Mouse (Mus musculus) midbrain, embryonic 14.5 days (tissue): ENCODE measurements around the gene Tuba1c. TPM values are rescaled to one million over a fixed set of nuclear protein-coding genes. Genes with fewer than 3 reads are reported as not detected.

Experiments used
- ATAC-seq: fragments of 200-750 bp; cut with Nextera tagmentation; 2 replicates; pipeline ENCODE4 v1.8.0; 2017; ENCODE audit warnings: moderate number of reproducible peaks, moderate library complexity; ENCODE audit not compliant: low FRiP score, low TSS enrichment
- DNase-seq: peaks from one replicate; pipeline ENCODE4 v3.0.0-alpha.2; 2015
- H3K27ac ChIP-seq: fragments of 300-500 bp; sonication (generic); replicated peaks from 2 replicates; pipeline ENCODE4 v1.5.1; 2014; ENCODE audit warnings: mild to moderate bottlenecking, low read depth, low read length, moderate library complexity
- H3K27me3 ChIP-seq: fragments of 300-500 bp; sonication (generic); 2 replicates; pipeline ENCODE4 v1.6.1; 2014; ENCODE audit warnings: low read length, control low read depth, mixed read lengths; ENCODE audit not compliant: control insufficient read depth, insufficient read depth
- H3K36me3 ChIP-seq: fragments of 300-500 bp; sonication (generic); 2 replicates; pipeline ENCODE4 v1.6.1; 2014; ENCODE audit warnings: low read length, control low read depth; ENCODE audit not compliant: control insufficient read depth, insufficient read depth
- H3K4me1 ChIP-seq: fragments of 300-500 bp; sonication (generic); 2 replicates; pipeline ENCODE4 v1.6.1; 2014; ENCODE audit warnings: mild to moderate bottlenecking, antibody characterized with exemption, low read length, control low read depth; ENCODE audit not compliant: control insufficient read depth, insufficient read depth
- H3K4me2 ChIP-seq: fragments of 300-500 bp; sonication (generic); 2 replicates; pipeline ENCODE4 v1.6.1; 2014; ENCODE audit warnings: mild to moderate bottlenecking, low read length, moderate library complexity
- H3K4me3 ChIP-seq: fragments of 300-500 bp; sonication (generic); replicated peaks from 2 replicates; pipeline ENCODE4 v1.5.1; 2014; ENCODE audit warnings: low read depth, low read length
- H3K9ac ChIP-seq: fragments of 300-500 bp; sonication (generic); replicated peaks from 2 replicates; pipeline ENCODE4 v1.6.1; 2014; ENCODE audit warnings: mild to moderate bottlenecking, low read length, moderate library complexity
- H3K9me3 ChIP-seq: fragments of 300-500 bp; sonication (generic); 2 replicates; pipeline ENCODE4 v1.6.1; 2016; ENCODE audit warnings: low read length, control low read depth, mixed read lengths; ENCODE audit not compliant: control insufficient read depth
- WGBS: fragments of 180-500 bp; shearing (Covaris S2); extraction: QIAGEN DNeasy Blood & Tissue Kit; methylation state at CpG from one replicate; pipeline ENCODE4 v1.1.7; 2014; 5-methylcytosine and 5-hydroxymethylcytosine counted together
- polyA plus RNA-seq: library from polyadenylated mRNA; unstranded; fragments of >200 nt; fragmentation: Nextera tagmentation; extraction: Ambion mirVana; gene quantifications from 2 replicates; pipeline ENCODE4 v1.2.1, GENCODE M21; 2014

The Tuba1c gene
- polyA plus RNA-seq, 1 experiment from 2014 or later: 24.8 TPM

DNA sequence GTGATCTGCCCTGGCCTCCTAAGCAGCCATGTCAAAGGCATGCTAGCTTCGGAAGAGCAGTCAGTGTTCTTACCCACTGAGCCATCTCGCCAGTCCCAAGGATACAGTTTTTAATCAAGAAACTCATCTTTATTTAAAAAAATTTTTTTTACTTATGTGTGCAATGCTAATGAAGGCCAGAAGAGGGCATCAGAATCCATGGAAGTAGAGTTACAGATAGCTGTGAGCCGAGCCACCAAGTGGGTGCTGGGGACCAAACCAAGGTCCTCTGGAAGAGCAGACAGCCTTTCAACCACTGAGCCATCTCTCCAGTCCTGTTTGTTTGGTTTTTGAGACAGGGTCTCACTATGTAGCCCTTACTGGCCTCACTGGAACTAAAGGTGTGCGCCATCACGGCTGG lies 26.1 kb upstream of the Tuba1c start:
- no peaks in the 10 kb centered on the region for H3K27me3 ChIP-seq
- no peaks in the 10 kb centered on the region for H3K36me3 ChIP-seq
- H3K27ac ChIP-seq: no peak overlapping the region
- no peak overlapping the region for H3K9ac ChIP-seq
- no peak overlapping the region for H3K4me3 ChIP-seq
- 94% methylated on average over 5 of the region's 5 CpGs for WGBS
- DNase-seq (no peak), ATAC-seq (no peak)
- H3K4me2 ChIP-seq: no peak overlapping the region
- H3K4me1 ChIP-seq: 0 out of 2 replicates have a peak, but pooled peaks cover 4% of the 10 kb centered on the region
- no peaks in the 10 kb centered on the region for H3K9me3 ChIP-seq

DNA sequence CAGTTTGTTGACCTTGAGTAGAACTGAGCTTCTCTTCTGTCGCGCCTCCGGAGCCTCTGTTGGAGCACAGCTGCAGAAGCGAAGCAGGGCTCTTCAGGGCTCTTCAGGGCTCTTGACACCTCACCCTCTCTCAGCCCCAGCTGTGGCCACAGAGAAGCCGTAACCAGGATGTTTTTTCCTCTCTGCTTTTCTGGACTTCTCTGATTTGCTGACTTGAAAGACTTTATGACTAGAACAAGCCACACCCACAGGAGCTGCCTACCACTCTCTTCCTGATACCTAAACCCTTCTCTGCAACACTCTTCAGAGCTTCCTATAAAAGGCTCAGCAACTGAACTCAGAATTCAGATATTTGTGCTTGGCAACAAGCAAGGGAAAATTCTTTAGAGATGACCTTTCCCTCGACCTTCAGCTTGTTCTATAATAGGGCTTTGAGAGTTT lies 20.9 kb upstream of the Tuba1c start:
- Histone ChIP-seq H3K27me3 (no peaks in the 10 kb centered on the region), H3K9me3 (no peaks in the 10 kb centered on the region), H3K4me2 (no peak overlapping the region), H3K36me3 (no peaks in the 10 kb centered on the region), H3K9ac (no peak overlapping the region), H3K4me1 (no peaks in the 10 kb centered on the region), H3K27ac (no peak overlapping the region), H3K4me3 (no peak overlapping the region)
- no peak for ATAC-seq
- 81% methylated on average over 6 of the region's 6 CpGs for WGBS
- DNase-seq: no peak

DNA sequence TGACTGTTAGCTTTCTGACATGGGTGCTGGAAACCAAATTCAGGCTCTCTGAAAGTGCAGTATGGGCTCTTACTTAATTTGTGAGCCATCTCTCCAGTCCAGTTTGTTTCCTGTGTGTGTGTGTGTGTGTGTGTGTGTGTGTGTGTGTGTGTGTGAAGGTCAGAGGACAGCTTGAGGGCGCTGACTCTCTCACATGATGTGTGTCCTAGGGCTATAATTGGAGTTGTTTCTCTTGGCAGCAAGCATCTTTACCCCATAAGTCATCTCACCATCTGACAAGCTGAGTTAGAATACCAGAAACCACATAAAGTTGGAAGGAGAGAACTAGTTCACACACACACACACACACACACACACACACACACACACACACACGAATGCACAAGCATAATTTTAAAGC lies 18.8 kb upstream of the Tuba1c start:
- ATAC-seq (no peak), DNase-seq (no peak)
- no peaks in the 10 kb centered on the region for H3K9me3 ChIP-seq
- H3K4me3 ChIP-seq: no peak overlapping the region
- H3K4me1 ChIP-seq: no peaks in the 10 kb centered on the region
- no peaks in the 10 kb centered on the region for H3K27me3 ChIP-seq
- H3K9ac ChIP-seq: no peak overlapping the region
- no peak overlapping the region for H3K27ac ChIP-seq
- H3K36me3 ChIP-seq: no peaks in the 10 kb centered on the region
- WGBS: 88% methylated on average over 2 of the region's 2 CpGs
- H3K4me2 ChIP-seq: no peak overlapping the region

DNA sequence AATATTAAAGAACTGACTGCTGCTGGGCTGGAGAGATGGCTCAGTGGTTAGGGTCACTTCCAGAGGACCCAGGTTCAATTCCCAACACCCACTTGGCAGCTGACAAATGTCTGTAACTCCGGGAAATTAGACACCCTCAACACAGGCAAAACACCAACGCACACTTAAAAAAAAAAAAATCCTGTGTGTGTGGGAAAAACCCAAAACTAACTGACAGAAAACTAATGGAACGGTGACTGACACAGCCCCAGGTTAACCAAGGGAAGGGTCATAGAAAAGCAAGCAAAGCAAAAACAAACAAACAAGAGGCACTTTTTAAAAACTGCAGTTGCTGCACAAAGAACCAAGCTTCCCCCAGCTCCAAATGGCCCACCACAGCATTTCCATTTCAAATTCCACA lies 17.7 kb upstream of the Tuba1c start:
- Histone ChIP-seq H3K4me3 (no peak overlapping the region), H3K27me3 (no peaks in the 10 kb centered on the region), H3K27ac (no peak overlapping the region), H3K9me3 (no peaks in the 10 kb centered on the region), H3K4me2 (no peak overlapping the region), H3K9ac (no peak overlapping the region), H3K4me1 (no peaks in the 10 kb centered on the region), H3K36me3 (no peaks in the 10 kb centered on the region)
- no peak for DNase-seq
- ATAC-seq: no peak
- 88% methylated on average over 3 of the region's 3 CpGs for WGBS

DNA sequence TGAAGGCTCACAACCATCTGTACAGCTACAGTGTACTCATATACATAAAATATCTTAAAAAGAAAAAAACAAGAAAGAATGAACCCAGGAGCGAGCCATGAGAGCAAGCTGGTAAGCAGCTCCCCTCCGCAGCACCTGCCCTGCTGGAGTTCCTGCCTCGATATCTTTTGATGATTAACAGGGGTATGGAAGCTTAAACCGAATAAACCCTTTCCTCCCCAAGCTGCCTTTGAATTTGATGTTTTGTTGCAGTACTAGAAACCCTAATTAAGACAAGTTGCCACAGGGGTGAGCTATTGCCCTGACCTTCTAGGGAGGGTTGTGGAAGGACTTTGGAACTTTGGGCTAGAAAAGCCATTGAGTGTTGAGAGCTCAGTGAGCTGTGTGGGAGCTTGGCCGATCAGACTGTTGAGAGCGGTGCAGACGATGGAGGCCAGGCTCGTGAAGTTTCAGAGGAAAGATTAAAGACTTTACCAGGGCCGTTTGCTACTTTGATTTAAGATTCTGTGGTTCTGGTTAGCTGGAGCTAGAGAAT lies 15.1 kb upstream of the Tuba1c start:
- no peak for ATAC-seq
- WGBS: 71% methylated on average over 9 of the region's 9 CpGs

DNA sequence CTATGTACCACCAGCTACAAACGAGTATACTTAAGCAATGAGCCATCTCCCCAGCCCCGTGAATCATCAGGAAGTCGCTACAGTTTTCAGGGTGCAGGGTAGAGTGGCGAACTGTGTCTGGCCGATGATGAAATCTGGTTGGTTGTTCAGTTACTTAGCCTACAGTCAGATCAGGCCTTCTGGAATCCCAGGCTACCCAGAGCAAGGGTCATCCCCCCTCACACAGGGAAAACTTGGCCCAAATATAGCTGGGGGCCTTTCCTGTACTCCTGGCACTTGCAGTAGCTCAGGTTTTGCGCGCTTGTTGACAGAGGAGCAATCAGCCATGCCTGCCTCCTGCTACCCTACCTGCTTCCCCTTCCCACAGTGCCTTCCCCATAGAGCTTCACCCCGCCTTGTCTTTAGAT lies 12.3 kb upstream of the Tuba1c start:
- ATAC-seq (no peak), DNase-seq (no peak)
- H3K9ac ChIP-seq: no peak overlapping the region
- no peak overlapping the region for H3K4me3 ChIP-seq
- H3K36me3 ChIP-seq: no peaks in the 10 kb centered on the region
- H3K4me1 ChIP-seq: peaks cover 10% of the 10 kb centered on the region
- 87% methylated on average over 8 of the region's 8 CpGs for WGBS
- no peaks in the 10 kb centered on the region for H3K27me3 ChIP-seq
- no peaks in the 10 kb centered on the region for H3K9me3 ChIP-seq
- H3K27ac ChIP-seq: peak overlapping the region; percentile 68
- H3K4me2 ChIP-seq: no peak overlapping the region

More for the DNA sequence above, 15.1 kb upstream of the Tuba1c start:
- Histone ChIP-seq H3K27me3 (no peaks in the 10 kb centered on the region), H3K4me1 (peaks cover 10% of the 10 kb centered on the region), H3K4me3 (no peak overlapping the region), H3K36me3 (no peaks in the 10 kb centered on the region), H3K4me2 (no peak overlapping the region), H3K27ac (no peak overlapping the region), H3K9me3 (no peaks in the 10 kb centered on the region), H3K9ac (no peak overlapping the region)
- no peak for DNase-seq

DNA sequence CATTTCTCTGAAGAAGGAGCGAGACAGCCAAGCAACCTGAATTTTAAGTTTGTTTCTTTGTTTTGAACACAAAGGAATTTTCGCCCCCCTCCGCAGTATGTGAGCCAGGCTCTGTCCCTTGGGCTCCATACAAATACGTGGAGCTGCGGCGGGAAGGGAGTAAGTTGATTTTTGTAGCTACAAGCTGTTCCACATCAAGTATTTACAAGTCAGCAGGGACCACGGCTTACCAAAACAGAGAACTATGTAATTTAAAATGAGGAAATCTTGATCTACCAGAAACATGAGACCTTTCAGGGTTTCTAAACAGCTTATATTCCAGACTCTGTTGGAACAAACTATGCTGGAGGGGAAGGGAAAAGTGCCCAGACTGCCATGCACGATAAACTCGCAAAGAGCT lies 11.7 kb upstream of the Tuba1c start:
- no peak for ATAC-seq

DNA sequence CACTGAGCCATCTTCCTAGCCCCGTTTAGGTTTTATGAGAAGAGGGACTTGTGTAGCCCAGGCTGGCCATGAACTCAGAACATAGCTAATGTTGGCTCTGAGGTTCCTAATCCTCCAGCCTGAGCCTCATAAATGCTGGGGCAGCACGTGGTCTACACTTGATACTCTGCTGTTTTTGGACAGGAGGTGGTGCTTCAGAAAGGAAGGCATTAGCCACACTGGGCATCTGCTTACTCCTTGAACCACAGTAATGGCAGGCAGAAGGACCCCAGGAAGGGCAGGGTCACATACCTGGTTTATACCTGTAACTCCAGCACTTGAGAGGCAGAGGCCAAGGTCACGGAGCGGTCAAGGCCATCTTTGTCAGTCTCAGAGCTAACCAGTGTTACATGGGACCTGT lies 11.1 kb upstream of the Tuba1c start:
- WGBS: 84% methylated on average over 4 of the region's 4 CpGs
- peak overlapping the region; percentile 68; the same call in 1 of the 2 replicates for H3K27ac ChIP-seq

More for the DNA sequence above, 11.7 kb upstream of the Tuba1c start:
- Histone ChIP-seq H3K27ac (peak overlapping the region; percentile 68), H3K27me3 (no peaks in the 10 kb centered on the region), H3K9ac (no peak overlapping the region), H3K36me3 (no peaks in the 10 kb centered on the region), H3K4me1 (peaks cover 10% of the 10 kb centered on the region), H3K4me2 (no peak overlapping the region), H3K4me3 (no peak overlapping the region), H3K9me3 (no peaks in the 10 kb centered on the region)
- WGBS: 42% methylated on average over 9 of the region's 9 CpGs
- DNase-seq: peak; percentile 63

DNA sequence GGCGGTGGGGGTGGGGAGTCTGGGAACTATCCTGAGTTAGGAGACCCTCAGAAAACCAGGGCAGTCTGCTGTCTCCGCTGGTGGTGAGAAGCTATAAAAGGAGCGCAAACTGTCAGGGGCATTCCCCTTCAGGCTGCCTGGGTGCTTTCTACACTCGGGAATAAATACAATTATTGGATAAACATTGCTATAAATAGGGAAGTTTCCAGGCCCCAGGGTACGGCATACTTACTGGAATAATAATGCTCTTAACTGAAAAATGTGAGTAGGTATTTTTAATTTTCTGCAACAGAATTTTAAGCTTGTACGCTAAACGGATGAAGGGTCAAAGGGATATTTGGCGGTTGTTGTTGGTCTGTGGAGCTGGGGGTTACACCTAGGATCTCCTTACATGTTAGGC lies 10.3 kb upstream of the Tuba1c start:
- peaks cover 10% of the 10 kb centered on the region for H3K4me1 ChIP-seq
- no peak overlapping the region for H3K4me3 ChIP-seq
- H3K4me2 ChIP-seq: no peak overlapping the region
- H3K36me3 ChIP-seq: no peaks in the 10 kb centered on the region
- H3K27ac ChIP-seq: no peak overlapping the region
- DNase-seq (no peak), ATAC-seq (no peak)
- 61% methylated on average over 8 of the region's 8 CpGs for WGBS
- H3K27me3 ChIP-seq: no peaks in the 10 kb centered on the region
- no peak overlapping the region for H3K9ac ChIP-seq
- H3K9me3 ChIP-seq: no peaks in the 10 kb centered on the region

More for the DNA sequence above, 11.1 kb upstream of the Tuba1c start:
- no peak overlapping the region for H3K4me3 ChIP-seq
- no peak overlapping the region for H3K9ac ChIP-seq
- no peak for ATAC-seq
- no peaks in the 10 kb centered on the region for H3K36me3 ChIP-seq
- peaks cover 10% of the 10 kb centered on the region for H3K4me1 ChIP-seq
- H3K4me2 ChIP-seq: no peak overlapping the region
- H3K9me3 ChIP-seq: no peaks in the 10 kb centered on the region
- no peak for DNase-seq
- no peaks in the 10 kb centered on the region for H3K27me3 ChIP-seq
